Mouse (Mus musculus): Measurements from ENCODE around the gene Ddx58. TPM values are rescaled to one million over a fixed set of nuclear protein-coding genes. Genes with fewer than 3 reads are reported as not detected.

Ddx58 gene
- polyA plus RNA-seq, 1 experiment: 1.4 TPM

GRCm38 (mm10) chr4:40221876-40222585 lies 17.6 kb downstream of the Ddx58 start:
- no peak overlapping the region for H3K4me3 ChIP-seq (ENCODE audit: insufficient read depth, poor library complexity, severe bottlenecking)
- no peaks in the 10 kb centered on the region for H3K27me3 ChIP-seq (ENCODE audit: control insufficient read depth, insufficient read depth, insufficient read length)
- no peak overlapping the region for H3ac ChIP-seq (ENCODE audit: control insufficient read depth, insufficient read length, low read depth)
- H3K79me3 ChIP-seq (ENCODE audit: low read depth): no peaks in the 10 kb centered on the region
- no peaks in the 10 kb centered on the region for H3K79me2 ChIP-seq (ENCODE audit: control insufficient read depth, insufficient read depth)
- TF ChIP-seq USF1 (IDR thresholded peaks at IDR 0.05; ENCODE audit: low read depth) (no peak), MYOG (IDR thresholded peaks at IDR 0.05; ENCODE audit: control insufficient read depth, extremely low read depth, insufficient read length) (no peak), MAX (IDR thresholded peaks at IDR 0.05) (no peak), MYOD1 (IDR thresholded peaks at IDR 0.05; ENCODE audit: control insufficient read depth, insufficient read length, low read depth) (no peak), CTCF (IDR thresholded peaks at IDR 0.05; ENCODE audit: control insufficient read depth, insufficient read depth, insufficient read length) (no peak), CEBPB (IDR thresholded peaks at IDR 0.05; ENCODE audit: low read depth) (no peak), FOSL1 (IDR thresholded peaks at IDR 0.05; ENCODE audit: insufficient read depth, low read length, poor library complexity, severe bottlenecking) (no peak)
- no peaks in the 10 kb centered on the region for H3K36me3 ChIP-seq (ENCODE audit: control insufficient read depth, insufficient read depth)

- Histone ChIP-seq H3K36me3 (ENCODE audit: control insufficient read depth, insufficient read depth) (no peaks in the 10 kb centered on the region), H3K79me3 (ENCODE audit: low read depth) (no peaks in the 10 kb centered on the region), H3K79me2 (ENCODE audit: control insufficient read depth, insufficient read depth) (no peaks in the 10 kb centered on the region), H3K4me3 (ENCODE audit: insufficient read depth, poor library complexity, severe bottlenecking) (no peak overlapping the region), H3K27me3 (ENCODE audit: control insufficient read depth, insufficient read depth, insufficient read length) (no peaks in the 10 kb centered on the region), H3ac (ENCODE audit: control insufficient read depth, insufficient read length, low read depth) (no peak overlapping the region)
- TF ChIP-seq FOSL1 (IDR thresholded peaks at IDR 0.05; ENCODE audit: insufficient read depth, low read length, poor library complexity, severe bottlenecking) (no peak), MYOD1 (IDR thresholded peaks at IDR 0.05; ENCODE audit: control insufficient read depth, insufficient read length, low read depth) (no peak), USF1 (IDR thresholded peaks at IDR 0.05; ENCODE audit: low read depth) (no peak), CTCF (IDR thresholded peaks at IDR 0.05; ENCODE audit: control insufficient read depth, insufficient read depth, insufficient read length) (no peak), CEBPB (IDR thresholded peaks at IDR 0.05; ENCODE audit: low read depth) (no peak), MAX (IDR thresholded peaks at IDR 0.05) (no peak), MYOG (IDR thresholded peaks at IDR 0.05; ENCODE audit: control insufficient read depth, extremely low read depth, insufficient read length) (no peak)
Measured at GRCm38 (mm10) chr4:40221004-40221760, 18.4 kb downstream of the Ddx58 start.

- Histone ChIP-seq H3K79me3 (ENCODE audit: low read depth) (no peaks in the 10 kb centered on the region), H3K27me3 (ENCODE audit: control insufficient read depth, insufficient read depth, insufficient read length) (no peaks in the 10 kb centered on the region), H3K36me3 (ENCODE audit: control insufficient read depth, insufficient read depth) (no peaks in the 10 kb centered on the region), H3K4me3 (ENCODE audit: insufficient read depth, poor library complexity, severe bottlenecking) (no peak overlapping the region), H3K79me2 (ENCODE audit: control insufficient read depth, insufficient read depth) (no peaks in the 10 kb centered on the region), H3ac (ENCODE audit: control insufficient read depth, insufficient read length, low read depth) (no peak overlapping the region)
- TF ChIP-seq MAX (IDR thresholded peaks at IDR 0.05) (no peak), FOSL1 (IDR thresholded peaks at IDR 0.05; ENCODE audit: insufficient read depth, low read length, poor library complexity, severe bottlenecking) (no peak), CEBPB (IDR thresholded peaks at IDR 0.05; ENCODE audit: low read depth) (no peak), USF1 (IDR thresholded peaks at IDR 0.05; ENCODE audit: low read depth) (no peak)
Measured at GRCm38 (mm10) chr4:40220437-40220836, 19.2 kb downstream of the Ddx58 start.

GRCm38 (mm10) chr4:40218382-40218781 lies 21.2 kb downstream of the Ddx58 start:
- Histone ChIP-seq H3K4me3 (ENCODE audit: insufficient read depth, poor library complexity, severe bottlenecking) (no peak overlapping the region), H3K36me3 (ENCODE audit: control insufficient read depth, insufficient read depth) (no peaks in the 10 kb centered on the region), H3K27me3 (ENCODE audit: control insufficient read depth, insufficient read depth, insufficient read length) (no peaks in the 10 kb centered on the region), H3K79me2 (ENCODE audit: control insufficient read depth, insufficient read depth) (no peaks in the 10 kb centered on the region), H3K79me3 (ENCODE audit: low read depth) (no peaks in the 10 kb centered on the region), H3ac (ENCODE audit: control insufficient read depth, insufficient read length, low read depth) (no peak overlapping the region)
- TF ChIP-seq CTCF (IDR thresholded peaks at IDR 0.05; ENCODE audit: control insufficient read depth, insufficient read depth, insufficient read length): peak; percentile 31
- no peak for TF ChIP-seq MYOG (IDR thresholded peaks at IDR 0.05; ENCODE audit: control insufficient read depth, extremely low read depth, insufficient read length)
- no peak for TF ChIP-seq CEBPB (IDR thresholded peaks at IDR 0.05; ENCODE audit: low read depth)
- TF ChIP-seq FOSL1 (IDR thresholded peaks at IDR 0.05; ENCODE audit: insufficient read depth, low read length, poor library complexity, severe bottlenecking): no peak

- Histone ChIP-seq H3K79me2 (ENCODE audit: control insufficient read depth, insufficient read depth) (no peaks in the 10 kb centered on the region), H3K36me3 (ENCODE audit: control insufficient read depth, insufficient read depth) (no peaks in the 10 kb centered on the region), H3K79me3 (ENCODE audit: low read depth) (no peaks in the 10 kb centered on the region), H3ac (ENCODE audit: control insufficient read depth, insufficient read length, low read depth) (no peak overlapping the region), H3K27me3 (ENCODE audit: control insufficient read depth, insufficient read depth, insufficient read length) (no peaks in the 10 kb centered on the region), H3K4me3 (ENCODE audit: insufficient read depth, poor library complexity, severe bottlenecking) (no peak overlapping the region)
- TF ChIP-seq MAX (IDR thresholded peaks at IDR 0.05) (no peak), CEBPB (IDR thresholded peaks at IDR 0.05; ENCODE audit: low read depth) (no peak), MYOD1 (IDR thresholded peaks at IDR 0.05; ENCODE audit: control insufficient read depth, insufficient read length, low read depth) (no peak), USF1 (IDR thresholded peaks at IDR 0.05; ENCODE audit: low read depth) (no peak), CTCF (IDR thresholded peaks at IDR 0.05; ENCODE audit: control insufficient read depth, insufficient read depth, insufficient read length) (no peak)
Measured at GRCm38 (mm10) chr4:40217910-40218309, 21.7 kb downstream of the Ddx58 start.
